11 mouse cellular contexts compared by ENCODE assay signal in genomic region chr2:74659507-74660005, GRCm38 (mm10). TPM values are rescaled to one million over a fixed set of nuclear protein-coding genes. Genes with fewer than 3 reads are reported as not detected.
DNase-seq lines count a peak whose midpoint lies in the region; ATAC-seq lines count a peak whose summit lies in the region.
"Had no signal": no experiment of that assay in that cellular context is flagged by ENCODE, and none has a peak within 500 bp of the region (broad histone marks: within the 10 kb centered on the region; RNA-seq: fewer than 3 reads in every experiment).

Evx2 (minus strand) TSS chr2:74659557.

- H3K27me3 ChIP-seq in forebrain, embryonic 11.5 days (ENCODE audit: control insufficient read depth, insufficient read depth, low read length), result peaks cover 91% of the 10 kb centered on the region
- H3K27me3 ChIP-seq in forebrain, embryonic 16.5 days (replicated peaks; ENCODE audit: control insufficient read depth, insufficient read depth, low read length), result peaks cover 64% of the 10 kb centered on the region
- H3K27me3 ChIP-seq in hindbrain, embryonic 13.5 days, result peaks cover 97% of the 10 kb centered on the region
- H3K27me3 ChIP-seq in midbrain, embryonic 13.5 days, result peaks cover 97% of the 10 kb centered on the region

- no peak within 1 kb of the TSS for H3K27ac ChIP-seq in forebrain, embryonic 11.5 days (ENCODE audit: low read depth, low read length)
- no peak within 1 kb of the TSS for H3K27ac ChIP-seq in forebrain, embryonic 16.5 days (ENCODE audit: low read length)
- peak within 1 kb of the TSS; percentile 81 for H3K27ac ChIP-seq in hindbrain, embryonic 13.5 days
- peak within 1 kb of the TSS; percentile 40 for H3K27ac ChIP-seq in midbrain, embryonic 13.5 days
- H3K27ac ChIP-seq: heart, adult 2 months; liver, embryonic 14.5 days had no signal

- no peak within 1 kb of the TSS for H3K9ac ChIP-seq in forebrain, embryonic 11.5 days (ENCODE audit: low read length)
- no peak within 1 kb of the TSS for H3K9ac ChIP-seq in forebrain, embryonic 16.5 days (replicated peaks; ENCODE audit: low read depth, low read length)
- H3K9ac ChIP-seq in hindbrain, embryonic 13.5 days, result peak within 1 kb of the TSS; percentile 68
- no peak within 1 kb of the TSS for H3K9ac ChIP-seq in midbrain, embryonic 13.5 days (replicated peaks)
- H3K9ac ChIP-seq: liver, embryonic 14.5 days had no signal

- no peak for ATAC-seq in forebrain, embryonic 11.5 days (replicated peaks; ENCODE audit: low FRiP score)
- no peak for ATAC-seq in forebrain, embryonic 16.5 days
- no peak for ATAC-seq in hindbrain, embryonic 13.5 days (ENCODE audit: low FRiP score)
- ATAC-seq in midbrain, embryonic 13.5 days, result no peak
- ATAC-seq in megakaryocyte progenitor cell, adult 5-6 weeks (replicated peaks; ENCODE audit: poor library complexity), result no peak

- H3K9me3 ChIP-seq in forebrain, embryonic 11.5 days (ENCODE audit: control insufficient read depth, low read length), result no peaks in the 10 kb centered on the region
- no peaks in the 10 kb centered on the region for H3K9me3 ChIP-seq in forebrain, embryonic 16.5 days (ENCODE audit: control insufficient read depth, low read length)
- H3K9me3 ChIP-seq in hindbrain, embryonic 13.5 days, result no peaks in the 10 kb centered on the region
- no peaks in the 10 kb centered on the region for H3K9me3 ChIP-seq in midbrain, embryonic 13.5 days

- H3K4me2 ChIP-seq in forebrain, embryonic 11.5 days (ENCODE audit: low read depth, low read length, severe bottlenecking), result no peak within 1 kb of the TSS
- no peak within 1 kb of the TSS for H3K4me2 ChIP-seq in forebrain, embryonic 16.5 days (ENCODE audit: low read length)
- H3K4me2 ChIP-seq in hindbrain, embryonic 13.5 days, result peak within 1 kb of the TSS; percentile 29
- no peak within 1 kb of the TSS for H3K4me2 ChIP-seq in midbrain, embryonic 13.5 days (replicated peaks)

- WGBS in forebrain, embryonic 11.5 days, result 1% methylated on average over 28 of the region's 28 CpGs
- 2% methylated on average over 28 of the region's 28 CpGs for WGBS in forebrain, embryonic 16.5 days
- WGBS in hindbrain, embryonic 13.5 days, result 1% methylated on average over 28 of the region's 28 CpGs
- 3% methylated on average over 28 of the region's 28 CpGs for WGBS in midbrain, embryonic 13.5 days

- no peaks in the 10 kb centered on the region for H3K36me3 ChIP-seq in forebrain, embryonic 11.5 days (ENCODE audit: control insufficient read depth, insufficient read depth, low read length)
- no peaks in the 10 kb centered on the region for H3K36me3 ChIP-seq in forebrain, embryonic 16.5 days (ENCODE audit: control insufficient read depth, insufficient read depth)
- H3K36me3 ChIP-seq in hindbrain, embryonic 13.5 days, result no peaks in the 10 kb centered on the region
- H3K36me3 ChIP-seq in midbrain, embryonic 13.5 days, result no peaks in the 10 kb centered on the region

- no peak within 1 kb of the TSS for H3K4me3 ChIP-seq in forebrain, embryonic 11.5 days (ENCODE audit: low read depth, low read length)
- H3K4me3 ChIP-seq in forebrain, embryonic 16.5 days (replicated peaks; ENCODE audit: low read length), result no peak within 1 kb of the TSS
- peak within 1 kb of the TSS; percentile 36 for H3K4me3 ChIP-seq in hindbrain, embryonic 13.5 days
- peak within 1 kb of the TSS; percentile 28 for H3K4me3 ChIP-seq in midbrain, embryonic 13.5 days (replicated peaks)
- H3K4me3 ChIP-seq: heart, adult 2 months had no signal

- DNase-seq in forebrain, embryonic 11.5 days (ENCODE audit: low spot score), result peak; percentile 62
- DNase-seq in R1 (ENCODE audit: low read depth, low spot score) (peak; percentile 29), MN1 (ENCODE audit: low spot score) (no peak)
- no peak for DNase-seq in gastrocnemius, postnatal 4 days (ENCODE audit: low spot score in 2 of 2)
- DNase-seq: heart, adult 2 months had no signal

- peaks cover 9% of the 10 kb centered on the region; the same call in 1 of the 2 replicates for H3K4me1 ChIP-seq in forebrain, embryonic 11.5 days (replicated peaks; ENCODE audit: control insufficient read depth, insufficient read depth, low read length)
- H3K4me1 ChIP-seq in forebrain, embryonic 16.5 days (replicated peaks; ENCODE audit: control insufficient read depth, insufficient read depth, low read length), result peaks cover 7% of the 10 kb centered on the region
- H3K4me1 ChIP-seq in hindbrain, embryonic 13.5 days (replicated peaks), result peaks cover 18% of the 10 kb centered on the region
- peaks cover 12% of the 10 kb centered on the region for H3K4me1 ChIP-seq in midbrain, embryonic 13.5 days (replicated peaks)

RNA-seq across cellular contexts. Expression of gene Evx2, which starts in this region (rescaled TPM):
- not detected in 2 replicates for polyA plus RNA-seq in forebrain, embryonic 11.5 days (2014; fragmentation: Nextera tagmentation; extraction: Ambion mirVana)
- polyA plus RNA-seq in forebrain, embryonic 16.5 days (2015; fragmentation: Nextera tagmentation; extraction: Ambion mirVana), result 0.07 TPM in 1 of 2 replicates, not detected in the other
- 1.3 and 1.6 TPM in 2 replicates for polyA plus RNA-seq in hindbrain, embryonic 13.5 days (2015; fragmentation: Nextera tagmentation; extraction: Ambion mirVana)
- polyA plus RNA-seq in midbrain, embryonic 13.5 days (2015; fragmentation: Nextera tagmentation; extraction: Ambion mirVana), result 0.62 and 0.89 TPM in 2 replicates
- total RNA-seq in megakaryocyte progenitor cell, adult 5-6 weeks (2015), result not detected in 2 replicates
- total RNA-seq in megakaryocyte progenitor cell, adult 5-6 weeks (2017), result not detected in 2 replicates
- total RNA-seq in gastrocnemius, postnatal 4 days (2021), result under 1 TPM in 1 of 2 experiments, not detected in 1; 0.05 TPM
- total RNA-seq: heart, adult 2 months had no signal
- polyA plus RNA-seq: heart, adult 2 months; kidney, embryonic 14.5 days had no signal

Comparison
In these comparisons a context has a peak if more than half of its experiments do, and no peak if none do; other contexts are left out.
1. Peak in DNase-seq in forebrain, embryonic 11.5 days; RNA of the gene not detected or under 1 TPM.
2. H3K27ac ChIP-seq: peak in hindbrain, embryonic 13.5 days (single experiment) and midbrain, embryonic 13.5 days (single experiment); none in forebrain, embryonic 11.5 days (single experiment) and forebrain, embryonic 16.5 days (single experiment).
3. H3K4me3 ChIP-seq: peak in hindbrain, embryonic 13.5 days (single experiment) and midbrain, embryonic 13.5 days (single experiment); none in forebrain, embryonic 11.5 days (single experiment) and forebrain, embryonic 16.5 days (single experiment).